Mouse (Mus musculus) retina, adult 2 months (tissue): Measurements from ENCODE around the gene Pim3.

Experiments
- DNase-seq: peaks from one replicate; pipeline ENCODE4 v3.0.0-alpha.2; 2012; ENCODE audit warnings: low read depth, low spot score

Pim3 gene

GRCm38 (mm10) chr15:88837199-88837932 lies 24.6 kb upstream of the Pim3 start:
- DNase-seq: no peak

- no peak for DNase-seq
Observed at GRCm38 (mm10) chr15:88837977-88838376, 24.0 kb upstream of the Pim3 start.

- no peak for DNase-seq
Observed at GRCm38 (mm10) chr15:88839271-88839670, 22.7 kb upstream of the Pim3 start.

GRCm38 (mm10) chr15:88840126-88840525 lies 21.9 kb upstream of the Pim3 start:
- no peak for DNase-seq

GRCm38 (mm10) chr15:88841160-88841559 lies 20.8 kb upstream of the Pim3 start:
- DNase-seq: no peak

GRCm38 (mm10) chr15:88841580-88842299 lies 20.2 kb upstream of the Pim3 start:
- DNase-seq: no peak

GRCm38 (mm10) chr15:88842300-88842673 lies 19.7 kb upstream of the Pim3 start:
- no peak for DNase-seq

GRCm38 (mm10) chr15:88843486-88844097 lies 18.4 kb upstream of the Pim3 start:
- DNase-seq: no peak

- DNase-seq: no peak
Observed at GRCm38 (mm10) chr15:88844966-88845365, 17.0 kb upstream of the Pim3 start.

GRCm38 (mm10) chr15:88848661-88849060 lies 13.3 kb upstream of the Pim3 start:
- no peak for DNase-seq

GRCm38 (mm10) chr15:88849621-88850020 lies 12.4 kb upstream of the Pim3 start:
- no peak for DNase-seq

- DNase-seq: no peak
Observed at GRCm38 (mm10) chr15:88850146-88850826, 11.7 kb upstream of the Pim3 start.

GRCm38 (mm10) chr15:88851076-88851475 lies 10.9 kb upstream of the Pim3 start:
- DNase-seq: no peak

- no peak for DNase-seq
Observed at GRCm38 (mm10) chr15:88851507-88852149, 10.4 kb upstream of the Pim3 start.

- DNase-seq: no peak
Observed at GRCm38 (mm10) chr15:88853106-88853505, 8.9 kb upstream of the Pim3 start.

- no peak for DNase-seq
Observed at GRCm38 (mm10) chr15:88854119-88854968, 7.6 kb upstream of the Pim3 start.

GRCm38 (mm10) chr15:88854969-88855830 lies 6.8 kb upstream of the Pim3 start:
- DNase-seq: no peak

GRCm38 (mm10) chr15:88855896-88856417 lies 6.0 kb upstream of the Pim3 start:
- DNase-seq: no peak

- no peak for DNase-seq
Observed at GRCm38 (mm10) chr15:88856613-88857012, 5.4 kb upstream of the Pim3 start.

- no peak for DNase-seq
Observed at GRCm38 (mm10) chr15:88857361-88857760, 4.6 kb upstream of the Pim3 start.
